Mouse (Mus musculus) bone marrow macrophage, adult 2 months (primary cell): ENCODE results near the gene Gsg1.

Experiments
- CTCF ChIP-seq: IDR thresholded peaks from 2 replicates; pipeline ENCODE4 v1.5.1; 2012; ENCODE audit warnings: low read depth, mild to moderate bottlenecking, low read length, moderate library complexity
- POLR2A ChIP-seq: IDR thresholded peaks from 2 replicates; pipeline ENCODE4 v1.6.1; 2012; ENCODE audit warnings: mild to moderate bottlenecking, low read depth, low read length, borderline replicate concordance

DNA sequence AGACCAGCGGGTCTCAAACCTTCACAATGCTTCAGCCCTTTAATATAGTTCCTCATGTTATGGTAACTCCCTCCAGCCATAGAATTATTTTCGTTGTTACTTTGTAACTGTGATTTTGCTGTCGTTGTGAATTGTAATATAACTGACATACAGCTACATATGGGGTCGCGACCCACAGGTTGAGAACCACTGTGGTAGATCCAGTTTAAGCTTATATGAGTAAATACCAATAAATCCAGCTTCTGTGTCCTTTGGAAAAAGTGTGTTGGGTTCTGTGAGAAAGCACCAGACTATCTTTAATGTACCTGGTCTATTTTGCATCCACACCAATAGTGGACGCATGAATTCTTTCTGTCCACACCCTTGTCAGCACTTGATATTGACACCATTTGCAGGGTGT lies 24.2 kb upstream of the Gsg1 start:
- TF ChIP-seq CTCF, result no peak
- TF ChIP-seq POLR2A, result no peak
